Mouse (Mus musculus) frontal cortex, postnatal 25 days (tissue): ENCODE measurements around the gene Chrna3.

Source experiments
- DNase-seq, 2 experiments: peaks; one replicate each; pipeline ENCODE4 v3.0.0; 2022; ENCODE audit warnings: low spot score in 2 of 2

Gene Chrna3

DNA sequence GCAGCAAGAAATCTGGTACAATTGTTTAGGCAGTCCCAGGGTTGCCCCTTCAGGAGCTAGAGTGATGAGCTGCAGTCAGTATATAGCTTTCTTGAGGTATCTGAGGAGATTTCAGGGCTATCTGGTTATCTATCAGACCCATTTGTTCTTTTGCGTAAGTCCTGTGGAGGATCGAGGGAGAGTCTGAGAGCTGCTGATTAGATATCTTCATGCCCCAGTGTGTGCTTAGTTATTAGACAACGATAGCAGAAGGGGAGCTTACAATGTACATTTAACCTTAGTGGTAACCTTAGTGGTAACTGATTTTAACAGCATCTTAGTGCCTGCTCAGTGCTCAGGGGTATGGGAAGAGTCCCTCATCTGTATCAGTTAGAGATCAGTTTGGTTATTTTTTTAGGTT, 30.7 kb downstream of the Chrna3 start:
- DNase-seq, result no peak

DNA sequence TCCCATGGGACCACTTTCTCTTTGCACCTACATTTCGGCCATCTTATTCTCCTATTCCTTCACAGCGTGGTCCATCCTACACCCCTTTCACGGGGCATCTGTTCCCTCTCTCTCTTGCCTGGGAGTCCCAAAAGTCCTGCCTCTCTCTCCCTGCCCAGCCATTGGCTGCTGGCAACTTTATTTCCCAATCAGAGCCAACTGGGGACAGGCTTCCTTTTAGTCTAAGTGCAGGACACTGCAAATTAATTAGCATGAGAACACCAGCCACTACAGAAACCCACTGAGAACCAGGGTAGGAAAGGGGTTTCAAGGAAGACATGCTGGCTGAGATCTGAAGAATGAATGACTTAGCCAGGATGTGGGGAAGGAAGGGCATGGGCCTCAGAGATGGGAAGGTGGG, 32.0 kb downstream of the Chrna3 start:
- DNase-seq, result no peak

DNA sequence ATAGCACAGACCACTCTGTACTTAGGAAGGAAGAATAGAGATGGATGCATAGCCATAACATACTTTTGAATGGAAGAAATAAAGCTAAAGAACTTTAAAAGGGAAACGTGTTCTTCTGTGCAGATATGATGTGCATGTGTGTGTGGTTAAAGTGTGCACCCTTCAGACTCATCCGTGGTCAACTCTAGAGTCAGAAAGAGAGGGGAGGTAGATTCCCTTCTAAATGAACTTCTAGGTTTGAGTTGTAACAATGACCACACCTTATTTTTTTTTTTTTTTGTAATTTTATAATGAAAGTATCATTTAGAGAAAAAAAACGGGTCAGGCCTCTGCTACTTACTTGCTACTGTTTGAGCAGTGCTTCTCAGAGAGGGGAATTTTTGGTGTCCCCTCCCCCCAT, 36.0 kb downstream of the Chrna3 start:
- DNase-seq, result no peak

DNA sequence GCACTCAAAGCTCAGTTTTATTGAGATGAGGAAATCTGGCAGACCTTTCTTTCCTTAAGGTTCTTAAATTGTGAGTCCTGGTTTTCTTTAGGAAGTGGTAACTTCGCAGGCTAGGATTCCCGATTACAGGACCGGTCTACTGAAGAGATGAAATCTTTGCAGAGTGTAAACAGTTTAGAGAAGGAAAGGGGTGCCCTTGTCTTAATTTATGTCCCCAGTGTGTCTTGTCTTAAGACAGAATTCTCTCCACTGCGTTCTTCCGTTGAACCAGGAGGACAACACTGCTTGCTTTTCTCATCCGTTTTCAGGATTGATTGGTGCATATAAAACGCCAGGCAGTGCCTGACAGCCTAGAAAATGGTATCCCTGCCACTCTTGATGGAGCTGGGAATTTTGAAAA, 44.0 kb downstream of the Chrna3 start:
- DNase-seq, result no peak

GRCm38 (mm10) chr9:54981291-54982191, 44.8 kb downstream of the Chrna3 start:
- no peak for DNase-seq

DNA sequence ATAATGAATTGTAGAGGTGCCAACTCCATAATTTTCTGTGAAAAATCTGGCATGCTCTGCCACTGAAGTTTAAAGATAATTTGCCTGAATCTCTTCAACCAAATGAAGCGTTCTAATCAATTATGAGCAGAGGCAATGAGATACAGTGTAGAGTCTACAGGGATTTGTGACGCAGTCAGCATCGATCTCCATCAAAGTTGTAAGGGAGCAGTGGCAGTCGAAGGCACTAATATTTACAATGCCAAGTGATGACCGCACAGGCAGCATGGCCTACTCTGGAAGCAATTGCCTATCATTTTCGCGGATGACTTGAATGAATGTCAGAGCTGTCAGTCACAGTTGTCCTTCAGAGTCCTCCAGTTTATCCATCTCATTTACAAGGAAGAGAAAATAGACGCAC, 45.7 kb downstream of the Chrna3 start, which contains the start of gene Chrna5:
Gene Chrna5 (plus strand): TSS at position 207 of the 400 bp plus-strand sequence.
- no peak for DNase-seq

GRCm38 (mm10) chr9:54969972-54970637, 56.3 kb downstream of the Chrna3 start:
- no peak for DNase-seq

DNA sequence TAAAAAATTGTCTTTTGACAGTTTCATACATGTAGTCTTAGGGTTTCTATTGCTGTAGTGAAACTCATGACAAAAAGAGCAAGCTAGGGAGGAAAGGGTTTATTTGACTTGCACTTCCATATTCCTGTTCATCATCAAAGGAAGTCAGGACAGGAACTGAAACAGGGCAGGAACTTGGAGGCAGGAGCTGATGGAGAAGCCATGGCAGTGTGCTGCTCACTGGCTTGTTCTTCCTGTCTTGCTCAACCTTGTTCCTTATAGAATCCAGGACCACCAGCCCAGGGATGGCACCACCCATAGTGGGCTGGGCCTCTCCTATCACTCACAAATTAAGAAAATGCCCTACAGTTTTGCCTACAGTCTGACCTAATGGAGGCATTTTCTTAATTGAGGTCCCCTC, 62.7 kb downstream of the Chrna3 start:
- no peak for DNase-seq

DNA sequence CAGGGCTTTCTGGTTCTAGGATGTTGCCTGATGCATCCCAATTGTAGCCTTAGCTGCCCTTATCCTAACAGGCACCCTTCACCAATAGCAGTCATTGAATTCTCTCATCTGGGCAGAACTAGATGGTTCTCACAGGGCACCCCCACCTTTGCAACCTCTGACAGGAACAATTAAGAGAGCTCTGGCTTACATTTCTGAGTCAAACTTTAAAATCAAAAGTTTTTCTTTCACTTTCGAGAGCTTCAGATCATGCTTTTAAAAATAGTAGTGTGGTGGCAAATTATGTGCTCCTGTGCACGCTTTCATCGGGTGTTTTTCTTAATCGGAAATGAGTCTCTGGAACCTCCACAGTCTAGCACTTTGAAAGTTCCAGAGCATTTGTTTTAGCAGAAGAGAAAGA, 65.3 kb downstream of the Chrna3 start:
- no peak for DNase-seq
